Mouse (Mus musculus) CH12.LX (cell line): ENCODE data around the gene Cldn14. TPM values are rescaled to one million over a fixed set of nuclear protein-coding genes. Genes with fewer than 3 reads are reported as not detected.

Experiments
- DNase-seq: peaks from one replicate; pipeline ENCODE4 v3.0.0-alpha.2; 2013; ENCODE audit errors: extremely low read depth
- H3K27ac ChIP-seq: 2 replicates; pipeline ENCODE4 v1.5.1; 2012; ENCODE audit warnings: low read depth, mild to moderate bottlenecking, control low read depth, moderate library complexity; ENCODE audit not compliant: insufficient read depth
- H3K27me3 ChIP-seq: replicated peaks from 2 replicates; pipeline ENCODE3; 2012; ENCODE audit warnings: inconsistent platforms
- H3K36me3 ChIP-seq, 2 experiments: replicated peaks in 1 of 2; 2 replicates each; pipeline versions ENCODE3 to v1.6.1; 2012; ENCODE audit warnings: inconsistent platforms in 1 of 2, low read length in 1 of 2, mild to moderate bottlenecking in 1 of 2, mixed read lengths in 1 of 2, moderate library complexity in 1 of 2; ENCODE audit not compliant: control insufficient read depth in 1 of 2, insufficient read depth in 1 of 2
- H3K4me1 ChIP-seq, 2 experiments: 2 replicates each; pipeline ENCODE4 v1.6.1; 2012; ENCODE audit warnings: inconsistent platforms in 1 of 2, moderate library complexity in 1 of 2; ENCODE audit not compliant: insufficient read depth in 2 of 2, control insufficient read depth in 1 of 2
- H3K4me2 ChIP-seq: 2 replicates; pipeline ENCODE4 v1.6.1; 2012; ENCODE audit warnings: low read depth, mild to moderate bottlenecking, control low read depth; ENCODE audit not compliant: poor library complexity, insufficient read depth, severe bottlenecking
- H3K4me3 ChIP-seq, 3 experiments: fragments of 150-350 bp in 1 of 3; sonication (generic) in 1 of 3; replicated peaks in 1 of 3; 2 replicates each; pipeline versions ENCODE3 to v1.5.1; 2011 to 2012; ENCODE audit warnings: low read depth in 2 of 3, low read length in 2 of 3, mild to moderate bottlenecking in 2 of 3, moderate library complexity in 2 of 3, control low read depth in 1 of 3, improper control_type of control experiment in 1 of 3, inconsistent platforms in 1 of 3, mixed read lengths in 1 of 3; ENCODE audit not compliant: poor library complexity in 1 of 3
- H3K79me2 ChIP-seq: replicated peaks from 2 replicates; pipeline ENCODE4 v1.6.1; 2012; ENCODE audit warnings: mild to moderate bottlenecking, moderate library complexity; ENCODE audit not compliant: control insufficient read depth, poor library complexity, insufficient read depth, severe bottlenecking; ENCODE audit errors: extremely low read depth
- H3K9ac ChIP-seq: 2 replicates; pipeline ENCODE4 v1.6.1; 2012; ENCODE audit warnings: low read depth, mild to moderate bottlenecking, control low read depth, moderate library complexity; ENCODE audit not compliant: insufficient read depth
- H3K9me3 ChIP-seq: replicated peaks from 2 replicates; pipeline ENCODE3; 2012; ENCODE audit warnings: low read length, inconsistent platforms, mixed read lengths
- BHLHE40 ChIP-seq: IDR thresholded peaks from 2 replicates; pipeline ENCODE4 v1.6.1; 2011; ENCODE audit warnings: mild to moderate bottlenecking, low read depth, low read length, improper control_type of control experiment
- CHD2 ChIP-seq: IDR thresholded peaks from 2 replicates; pipeline ENCODE4 v1.6.1; 2011; ENCODE audit warnings: low read length, improper control_type of control experiment
- CTCF ChIP-seq, 2 experiments: IDR thresholded peaks in 1 of 2; conservative IDR thresholded peaks in 1 of 2; 2 replicates each; pipeline ENCODE4 v1.5.1; 2011 to 2012; ENCODE audit warnings: low read depth in 2 of 2, low read length in 2 of 2, improper control_type of control experiment in 1 of 2, inconsistent platforms in 1 of 2, mild to moderate bottlenecking in 1 of 2, moderate library complexity in 1 of 2
- E2F4 ChIP-seq: IDR thresholded peaks from 2 replicates; pipeline ENCODE4 v1.6.1; 2011; ENCODE audit warnings: low read depth, low read length, improper control_type of control experiment; ENCODE audit not compliant: insufficient replicate concordance
- ELF1 ChIP-seq: IDR thresholded peaks from 2 replicates; pipeline ENCODE4 v1.6.1; 2014; ENCODE audit warnings: low read depth, mild to moderate bottlenecking, inconsistent platforms, low read length, improper control_type of control experiment
- IRF4 ChIP-seq: IDR thresholded peaks from 2 replicates; pipeline ENCODE4 v1.6.1; 2014; ENCODE audit warnings: low read depth, mild to moderate bottlenecking, inconsistent platforms, low read length, improper control_type of control experiment
- JUND ChIP-seq: conservative IDR thresholded peaks from 2 replicates; pipeline ENCODE4 v1.6.1; 2011; ENCODE audit warnings: low read depth, low read length, improper control_type of control experiment
- KAT2A ChIP-seq: IDR thresholded peaks from 2 replicates; pipeline ENCODE4 v1.6.1; 2012; ENCODE audit warnings: low read length, improper control_type of control experiment, inconsistent platforms; ENCODE audit not compliant: insufficient replicate concordance
- MAFK ChIP-seq: IDR thresholded peaks from 2 replicates; pipeline ENCODE4 v1.6.1; 2011; ENCODE audit warnings: low read length, improper control_type of control experiment; ENCODE audit not compliant: insufficient replicate concordance
- MAX ChIP-seq: IDR thresholded peaks from 2 replicates; pipeline ENCODE4 v1.6.1; 2011; ENCODE audit warnings: low read length, improper control_type of control experiment
- MEF2A ChIP-seq: IDR thresholded peaks from 2 replicates; pipeline ENCODE4 v1.6.1; 2014; ENCODE audit warnings: low read depth, mild to moderate bottlenecking, inconsistent platforms, low read length, improper control_type of control experiment, borderline replicate concordance
- MXI1 ChIP-seq: IDR thresholded peaks from 2 replicates; pipeline ENCODE4 v1.6.1; 2011; ENCODE audit warnings: mild to moderate bottlenecking, low read depth, low read length, improper control_type of control experiment
- MYC ChIP-seq: IDR thresholded peaks from 2 replicates; pipeline ENCODE4 v1.6.1; 2011; ENCODE audit warnings: low read depth, mild to moderate bottlenecking, improper control_type of control experiment, low read length
- NELFE ChIP-seq: IDR thresholded peaks from 2 replicates; pipeline ENCODE4 v1.6.1; 2011; ENCODE audit warnings: low read depth, low read length, improper control_type of control experiment
- NRF1 ChIP-seq: IDR thresholded peaks from 2 replicates; pipeline ENCODE4 v1.6.1; 2014; ENCODE audit warnings: low read depth, mild to moderate bottlenecking, inconsistent platforms, low read length, improper control_type of control experiment, moderate library complexity
- PAX5 ChIP-seq: IDR thresholded peaks from 2 replicates; pipeline ENCODE4 v1.6.1; 2012; ENCODE audit warnings: low read length, inconsistent platforms, mixed read lengths
- RAD21 ChIP-seq: IDR thresholded peaks from 2 replicates; pipeline ENCODE4 v1.6.1; 2011; ENCODE audit warnings: low read depth, mild to moderate bottlenecking, low read length, improper control_type of control experiment, moderate library complexity
- RCOR1 ChIP-seq: conservative IDR thresholded peaks from 2 replicates; pipeline ENCODE4 v1.6.1; 2012; ENCODE audit warnings: low read depth, mild to moderate bottlenecking, inconsistent platforms, low read length, improper control_type of control experiment
- SIN3A ChIP-seq: IDR thresholded peaks from 2 replicates; pipeline ENCODE4 v1.6.1; 2012; ENCODE audit warnings: low read length, improper control_type of control experiment, inconsistent platforms
- SMC3 ChIP-seq: IDR thresholded peaks from 2 replicates; pipeline ENCODE4 v1.6.1; 2011; ENCODE audit warnings: low read depth, low read length, improper control_type of control experiment
- TCF12 ChIP-seq: IDR thresholded peaks from 2 replicates; pipeline ENCODE4 v1.6.1; 2014; ENCODE audit warnings: low read depth, mild to moderate bottlenecking, inconsistent platforms, low read length, improper control_type of control experiment
- ZC3H11A ChIP-seq: IDR thresholded peaks from 2 replicates; pipeline ENCODE4 v1.6.1; 2012; ENCODE audit warnings: low read depth, mild to moderate bottlenecking, inconsistent platforms, low read length, improper control_type of control experiment
- ZMIZ1 ChIP-seq: IDR thresholded peaks from 2 replicates; pipeline ENCODE4 v1.6.1; 2012; ENCODE audit warnings: low read depth, mild to moderate bottlenecking, inconsistent platforms, low read length, improper control_type of control experiment
- dilution Hi-C: fragments of 300-500 bp; cut with MboI; formaldehyde crosslinking; loops from 2 replicates; pipeline ENCODE4 v1.14.3; 2020; ENCODE audit warnings: low sequenced_read_pairs; ENCODE audit not compliant: extremely low pct_unique_long_range_greater_than_20kb, extremely low pct_ligation_motif_present
- in situ Hi-C: fragments of 300-500 bp; cut with MboI; formaldehyde crosslinking; loops from 3 replicates; pipeline ENCODE4 v1.14.3; 2019; ENCODE audit warnings: low sequenced_read_pairs, low pct_ligation_motif_present, low pct_unique_long_range_greater_than_20kb, mixed read lengths
- polyA plus RNA-seq: library from polyadenylated mRNA; unstranded; fragments of >175 nt; gene quantifications from 2 replicates; pipeline ENCODE4 v1.2.1, GENCODE M21; 2012; ENCODE audit warnings: low read depth; ENCODE audit not compliant: insufficient read length
- total RNA-seq, 2 experiments: library from RNA; depleted of rRNA; stranded (reverse); fragments of 300-350 nt in 1 of 2; fragments of >200 nt in 1 of 2; gene quantifications; 2 replicates each; pipeline ENCODE4 v1.2.3; 2012 to 2014

Cldn14 gene
- total and polyA plus RNA-seq, 3 experiments: 0.15 to 0.25 (median 0.21) TPM

DNA sequence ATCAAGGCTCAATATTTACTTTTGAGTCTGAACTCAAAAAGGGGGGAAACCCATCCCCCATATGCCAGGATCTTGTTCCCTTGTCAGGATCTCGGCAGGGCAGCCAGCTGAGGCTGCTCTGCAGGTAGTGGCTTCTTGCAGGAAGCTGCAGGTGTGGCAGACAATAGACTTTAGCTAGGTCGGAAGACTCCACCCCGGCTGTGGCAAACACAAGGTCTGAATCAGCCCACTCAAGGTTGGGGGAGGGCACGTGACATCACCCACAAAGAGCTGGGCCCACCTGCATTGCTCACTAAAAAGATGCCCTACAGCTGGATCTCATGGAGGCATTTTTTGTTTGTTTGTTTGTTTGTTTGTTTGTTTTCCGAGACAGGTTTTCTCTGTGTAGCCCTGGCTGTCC lies 100.9 kb downstream of the Cldn14 start:
- Histone ChIP-seq H3K27me3 (no peaks in the 10 kb centered on the region), H3K4me3 (no peak overlapping the region), H3K4me2 (no peak overlapping the region), H3K36me3 (peaks cover 15 to 39% of the 10 kb centered on the region in 2 experiments), H3K27ac (no peak overlapping the region), H3K4me1 (peaks cover 8 to 68% of the 10 kb centered on the region in 2 experiments), H3K79me2 (no peaks in the 10 kb centered on the region), H3K9ac (no peak overlapping the region), H3K9me3 (no peaks in the 10 kb centered on the region)
- in situ Hi-C loops (loop anchor here (5.0 to 10.0 kb wide), 2 partner anchors 105 to 357 kb away; no protein-coding TSS in a partner anchor), dilution Hi-C loops (no loop called here)
- TF ChIP-seq MAFK: no peak
- peak; percentile 17; the same call in 1 of the 2 replicates for TF ChIP-seq CHD2
- DNase-seq: no peak

DNA sequence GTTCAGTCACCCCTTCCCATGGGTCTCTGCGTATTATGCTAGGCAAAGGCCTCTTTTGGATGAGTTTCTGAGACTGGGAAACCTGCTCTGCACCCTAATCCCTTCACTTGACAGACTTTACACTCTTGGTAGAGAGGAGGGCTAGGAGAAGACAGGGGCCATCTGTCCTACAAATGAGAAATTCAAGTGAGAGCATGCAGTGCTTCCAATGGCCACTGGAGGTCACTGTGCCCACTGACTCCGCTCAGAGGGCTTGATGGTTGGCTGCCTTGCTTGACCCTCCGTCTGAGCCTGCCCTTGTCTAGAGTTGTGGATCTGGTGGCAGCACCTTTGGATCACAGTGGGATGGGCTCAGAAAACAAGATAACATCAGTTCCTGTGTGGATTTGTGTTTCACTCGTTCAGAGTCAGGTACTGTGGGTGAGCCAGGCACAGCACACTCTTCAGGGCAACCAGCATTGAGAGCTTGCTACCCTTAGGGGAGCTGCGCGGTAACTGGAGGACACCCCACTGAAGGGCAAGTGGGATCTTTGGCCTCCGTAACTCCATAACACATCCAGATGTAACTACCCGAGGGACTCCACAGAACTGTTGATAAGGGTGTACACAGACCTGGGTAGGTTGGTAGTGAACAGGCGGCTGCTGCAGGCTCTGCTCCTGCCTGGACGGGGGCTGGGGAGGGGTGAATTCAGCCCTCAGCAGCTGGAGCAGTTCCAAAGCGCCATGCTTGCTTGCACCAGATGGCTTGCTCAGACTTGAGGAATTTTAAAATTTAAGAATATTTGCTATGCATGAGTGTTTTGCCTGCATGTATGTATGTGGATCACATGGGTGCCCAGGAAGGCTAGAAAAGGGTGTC lies 102.3 kb downstream of the Cldn14 start:
- Histone ChIP-seq H3K4me2 (no peak overlapping the region), H3K36me3 (peaks cover 23 to 52% of the 10 kb centered on the region in 2 experiments), H3K27me3 (no peaks in the 10 kb centered on the region), H3K4me3 (no peak overlapping the region), H3K9me3 (no peaks in the 10 kb centered on the region), H3K4me1 (peaks cover 4 to 54% of the 10 kb centered on the region in 2 experiments), H3K9ac (no peak overlapping the region), H3K79me2 (no peaks in the 10 kb centered on the region), H3K27ac (no peak overlapping the region)
- DNase-seq: peak; percentile 76
- in situ Hi-C loops (loop anchor here (5.0 to 10.0 kb wide), 2 partner anchors 106 to 358 kb away; no protein-coding TSS in a partner anchor), dilution Hi-C loops (no loop called here)
- TF ChIP-seq MEF2A: peak; percentile 27; the same call in 1 of the 2 replicates
- TF ChIP-seq RAD21: peak; percentile 99
- TF ChIP-seq IRF4: 0 out of 2 replicates have a peak, but pooled peaks have one; percentile 12
- peak; percentile 69; the same call in 1 of the 2 replicates for TF ChIP-seq MAX
- TF ChIP-seq ZMIZ1: no peak
- TF ChIP-seq NELFE: peak; percentile 55; the same call in 1 of the 2 replicates
- no peak for TF ChIP-seq MAFK
- peak; percentile 62; the same call in 1 of the 2 replicates for TF ChIP-seq MYC
- TF ChIP-seq JUND: peak; percentile 34; the same call in 1 of the 2 replicates
- no peak for TF ChIP-seq ELF1
- TF ChIP-seq RCOR1: 0 out of 2 replicates have a peak, but pooled peaks have one; percentile 30
- no peak for TF ChIP-seq E2F4
- TF ChIP-seq SIN3A: no peak
- peak; percentile 99 for TF ChIP-seq CTCF (conservative IDR thresholded peaks at IDR 0.05 in 1 of 2, IDR thresholded peaks at IDR 0.05 in 1 of 2; ENCODE audit: low read depth in 2 of 2, low read length in 2 of 2)
- peak; percentile 72 for TF ChIP-seq ZC3H11A
- TF ChIP-seq NRF1: 0 out of 2 replicates have a peak, but pooled peaks have one; percentile 23
- peak; percentile 29; the same call in 1 of the 2 replicates for TF ChIP-seq BHLHE40
- TF ChIP-seq MXI1: no peak
- no peak for TF ChIP-seq PAX5
- TF ChIP-seq KAT2A: no peak
- TF ChIP-seq SMC3: peak; percentile 93
- TF ChIP-seq TCF12: peak; percentile 47; the same call in 1 of the 2 replicates
